Mouse (Mus musculus) cerebellum, adult 2 months (tissue): Measurements from ENCODE around the gene Iars.

ENCODE experiments used
- CTCF ChIP-seq: fragments of 200-500 bp; IDR thresholded peaks from 2 replicates; pipeline ENCODE4 v1.5.1; 2011; ENCODE audit warnings: low read depth, mild to moderate bottlenecking, control low read depth, low read length, moderate library complexity, borderline replicate concordance; ENCODE audit not compliant: insufficient read depth
- POLR2A ChIP-seq: fragments of 200-500 bp; IDR thresholded peaks from 2 replicates; pipeline ENCODE4 v1.6.1; 2011; ENCODE audit warnings: low read length, control low read depth, borderline replicate concordance; ENCODE audit not compliant: insufficient read depth

GRCm38 (mm10) chr13:49639965-49640364 lies 41.9 kb upstream of the Iars start:
- TF ChIP-seq CTCF (no peak), POLR2A (no peak)
